In genomic region chr6:55358731-55359143, GRCm38 (mm10) we compare ENCODE assay signal across 8 mouse cellular contexts. TPM values are rescaled to one million over a fixed set of nuclear protein-coding genes. Genes with fewer than 3 reads are reported as not detected.
DNase-seq lines count a peak whose midpoint lies in the region; ATAC-seq lines count a peak whose summit lies in the region.

No protein-coding gene starts in this region.

- no peak overlapping the region for H3K4me3 ChIP-seq in kidney, embryonic 16.5 days (ENCODE audit: low read length)
- H3K4me3 ChIP-seq in embryonic facial prominence, embryonic 10.5 days = no peak overlapping the region
- no peak overlapping the region for H3K4me3 ChIP-seq in kidney, embryonic 15.5 days (replicated peaks)

- H3K27ac ChIP-seq in kidney, embryonic 16.5 days (ENCODE audit: low read length) = no peak overlapping the region
- H3K27ac ChIP-seq in embryonic facial prominence, embryonic 10.5 days (replicated peaks) = no peak overlapping the region
- H3K27ac ChIP-seq in kidney, embryonic 15.5 days = no peak overlapping the region

- 30% methylated on average over 2 of the region's 2 CpGs for WGBS in kidney, embryonic 16.5 days
- 20% methylated on average over 2 of the region's 2 CpGs for WGBS in embryonic facial prominence, embryonic 10.5 days
- 26% methylated on average over 2 of the region's 2 CpGs for WGBS in kidney, embryonic 15.5 days

- intact Hi-C loops in left cerebral cortex, postnatal 14 days (cut with DNase I) = no loop called here

- DNase-seq in kidney, adult 18-20 months = no peak
- peak; percentile 13 for DNase-seq in MN1 (ENCODE audit: low spot score)
- DNase-seq in embryonic facial prominence, embryonic 10.5 days (ENCODE audit: low spot score) = peak; percentile 47
- DNase-seq in layer of hippocampus, adult 18-20 months (ENCODE audit: low spot score in 2 of 2) = no peak
- no peak for DNase-seq in left cerebral cortex, postnatal 14 days (ENCODE audit: low spot score in 2 of 2)

- 0 out of 2 replicates have a peak, but pooled peaks have one; percentile 2 for ATAC-seq in kidney, embryonic 16.5 days (ENCODE audit: low FRiP score, low TSS enrichment)
- peak; percentile 82 for ATAC-seq in megakaryocyte progenitor cell, adult 5-6 weeks (replicated peaks; ENCODE audit: poor library complexity)
- no peak for ATAC-seq in kidney, embryonic 15.5 days (replicated peaks; ENCODE audit: low FRiP score)

- H3K4me1 ChIP-seq in kidney, embryonic 16.5 days (ENCODE audit: insufficient read depth, low read length) = 0 out of 2 replicates have a peak, but pooled peaks cover 2% of the 10 kb centered on the region
- H3K4me1 ChIP-seq in embryonic facial prominence, embryonic 10.5 days = peaks cover 8% of the 10 kb centered on the region
- peaks cover 12% of the 10 kb centered on the region; the same call in 1 of the 2 replicates for H3K4me1 ChIP-seq in kidney, embryonic 15.5 days

- H3K4me2 ChIP-seq in kidney, embryonic 16.5 days (replicated peaks; ENCODE audit: low read depth, low read length) = no peak overlapping the region
- H3K4me2 ChIP-seq in kidney, embryonic 15.5 days = no peak overlapping the region

- H3K27me3 ChIP-seq in kidney, embryonic 16.5 days (ENCODE audit: insufficient read depth, low read length) = no peaks in the 10 kb centered on the region
- no peaks in the 10 kb centered on the region for H3K27me3 ChIP-seq in embryonic facial prominence, embryonic 10.5 days (replicated peaks; ENCODE audit: low read depth, poor library complexity, severe bottlenecking)
- no peaks in the 10 kb centered on the region for H3K27me3 ChIP-seq in kidney, embryonic 15.5 days

- H3K9me3 ChIP-seq in kidney, embryonic 16.5 days (ENCODE audit: low read length) = no peaks in the 10 kb centered on the region
- H3K9me3 ChIP-seq in embryonic facial prominence, embryonic 10.5 days = no peaks in the 10 kb centered on the region
- no peaks in the 10 kb centered on the region for H3K9me3 ChIP-seq in kidney, embryonic 15.5 days (replicated peaks)

- H3K36me3 ChIP-seq in kidney, embryonic 16.5 days (ENCODE audit: insufficient read depth, low read length) = no peaks in the 10 kb centered on the region
- H3K36me3 ChIP-seq in embryonic facial prominence, embryonic 10.5 days (replicated peaks) = no peaks in the 10 kb centered on the region
- no peaks in the 10 kb centered on the region for H3K36me3 ChIP-seq in kidney, embryonic 15.5 days

- no peak overlapping the region for H3K9ac ChIP-seq in kidney, embryonic 16.5 days (replicated peaks; ENCODE audit: low read length)
- no peak overlapping the region for H3K9ac ChIP-seq in kidney, embryonic 15.5 days

RNA-seq across cellular contexts. Expression of gene Ghrhr, which starts 17.4 kb away (rescaled TPM):
- polyA plus RNA-seq in kidney, embryonic 16.5 days (2015; fragmentation: Nextera tagmentation; extraction: Ambion mirVana) = 0.17 and 0.18 TPM in 2 replicates
- polyA plus RNA-seq in embryonic facial prominence, embryonic 10.5 days (2016; fragmentation: Nextera tagmentation; extraction: Ambion mirVana) = not detected in 2 replicates
- not detected in 2 replicates for total RNA-seq in megakaryocyte progenitor cell, adult 5-6 weeks (2015)
- not detected in 2 replicates for total RNA-seq in megakaryocyte progenitor cell, adult 5-6 weeks (2017)
- 0.05 TPM in 1 of 2 replicates, not detected in the other for polyA plus RNA-seq in kidney, embryonic 15.5 days (2015; fragmentation: Nextera tagmentation; extraction: Ambion mirVana)
- not detected for total RNA-seq in layer of hippocampus, adult 18-20 months (2021)
- not detected for total RNA-seq in left cerebral cortex, postnatal 14 days (2021)

RNA-seq across cellular contexts. Expression of gene Aqp1, which starts 22.5 kb away (rescaled TPM):
- 50.8 and 69.9 TPM in 2 replicates for polyA plus RNA-seq in kidney, embryonic 16.5 days (2015; fragmentation: Nextera tagmentation; extraction: Ambion mirVana)
- polyA plus RNA-seq in embryonic facial prominence, embryonic 10.5 days (2016; fragmentation: Nextera tagmentation; extraction: Ambion mirVana) = 0.29 and 0.76 TPM in 2 replicates
- 15.4 and 24.8 TPM in 2 replicates for total RNA-seq in megakaryocyte progenitor cell, adult 5-6 weeks (2015)
- 29.3 and 51.0 TPM in 2 replicates for total RNA-seq in megakaryocyte progenitor cell, adult 5-6 weeks (2017)
- 29.9 and 38.4 TPM in 2 replicates for polyA plus RNA-seq in kidney, embryonic 15.5 days (2015; fragmentation: Nextera tagmentation; extraction: Ambion mirVana)
- 1 to 10 TPM in 1 of 2 experiments, under 1 TPM in 1; 0.43 to 1.2 TPM for total RNA-seq in layer of hippocampus, adult 18-20 months (2021)
- 1 to 10 TPM; 2.0 to 2.5 TPM for total RNA-seq in left cerebral cortex, postnatal 14 days (2021)

Comparison
In these comparisons a context has a peak if more than half of its experiments do, and no peak if none do; other contexts are left out.
1. DNase-seq: peak in MN1 (single experiment) and embryonic facial prominence, embryonic 10.5 days (single experiment); none in kidney, adult 18-20 months (single experiment), layer of hippocampus, adult 18-20 months (0 of 2) and left cerebral cortex, postnatal 14 days (0 of 2).
2. RNA of gene Aqp1, which starts 22.5 kb away (total RNA-seq): 15.4 to 51.0 TPM in megakaryocyte progenitor cell, adult 5-6 weeks; 2.0 to 2.5 TPM in left cerebral cortex, postnatal 14 days and 0.43 to 1.2 TPM in layer of hippocampus, adult 18-20 months; every median in the first group is over 4 times any median in the second.